Mouse (Mus musculus): ENCODE results near the gene Mrpl33. TPM values are rescaled to one million over a fixed set of nuclear protein-coding genes. Genes with fewer than 3 reads are reported as not detected.
A peak's percentile ranks its signal among the peaks of the same experiment; 100 is the strongest.
"Not testable (repeated sequence)": the region's sequence is repeated elsewhere in the genome, so short reads cannot be mapped to it uniquely, and the experiment has no call there.

Gene Mrpl33
- polyA plus RNA-seq, 1 experiment from 2014 or later: 165 TPM

DNA sequence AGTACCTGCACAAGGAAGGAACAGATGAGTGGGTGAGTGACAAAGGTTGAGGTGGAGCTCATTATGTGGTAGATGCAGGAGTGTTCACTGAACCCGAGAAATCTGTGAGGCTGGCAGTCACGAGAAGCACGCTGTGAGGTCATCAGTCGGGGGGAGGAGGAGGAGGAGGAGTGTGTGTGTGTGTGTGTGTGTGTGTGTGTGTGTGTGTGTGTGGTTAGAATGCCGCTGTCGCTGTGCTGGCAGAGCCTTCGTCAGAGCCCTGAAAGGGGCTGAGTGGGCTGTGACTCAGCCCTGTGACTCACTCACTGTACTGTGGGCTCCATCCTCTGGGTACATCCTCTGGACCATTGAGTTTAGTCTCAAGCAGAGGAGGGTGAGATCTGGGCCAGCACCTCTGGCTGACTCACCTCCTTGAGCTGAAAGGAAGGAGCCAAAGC is 20.2 kb upstream of the Mrpl33 start:
- Histone ChIP-seq H3K9me3 (ENCODE audit: low read length) (no peaks in the 10 kb centered on the region), H3K27me3 (ENCODE audit: insufficient read depth, low read length) (no peaks in the 10 kb centered on the region), H3K4me1 (ENCODE audit: insufficient read depth) (peaks cover 3% of the 10 kb centered on the region), H3K36me3 (replicated peaks; ENCODE audit: insufficient read depth, low read length) (no peaks in the 10 kb centered on the region), H3K27ac (ENCODE audit: low read depth) (no peak overlapping the region), H3K4me2 (ENCODE audit: low read depth, low read length) (no peak overlapping the region), H3K4me3 (ENCODE audit: low read depth, low read length) (no peak overlapping the region), H3K9ac (replicated peaks) (no peak overlapping the region)
- no peak for DNase-seq
- peak; percentile 31; the same call in 1 of the 2 replicates for ATAC-seq
- 49% methylated on average over 6 of the region's 7 CpGs for WGBS (ENCODE audit: insufficient replicate concordance)
- TF ChIP-seq EP300 (IDR thresholded peaks at IDR 0.05; ENCODE audit: low read depth) (no peak), CTCF (IDR thresholded peaks at IDR 0.05; ENCODE audit: low read depth) (no peak)

DNA sequence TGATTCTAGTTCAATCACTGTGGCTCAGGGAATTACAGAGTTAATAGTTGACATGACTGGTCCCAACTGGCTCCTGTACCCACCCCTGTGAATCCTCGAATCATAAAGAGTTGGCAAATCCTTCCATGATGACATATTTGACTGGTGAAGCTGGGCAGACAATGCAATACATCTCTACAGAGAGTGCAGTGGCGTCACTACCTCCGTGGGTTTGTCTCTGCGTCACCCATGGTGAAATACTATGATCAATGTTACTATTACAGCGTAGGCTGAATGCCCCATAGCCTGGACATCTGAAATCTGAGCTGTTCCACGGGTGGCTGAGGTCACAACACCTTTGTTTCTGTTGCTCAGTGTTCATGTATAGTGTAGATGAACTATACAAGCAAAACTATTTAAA is 15.5 kb upstream of the Mrpl33 start:
- TF ChIP-seq CTCF (IDR thresholded peaks at IDR 0.05; ENCODE audit: low read depth) (no peak), EP300 (IDR thresholded peaks at IDR 0.05; ENCODE audit: low read depth) (no peak)
- ATAC-seq (peak; percentile 60), DNase-seq (no peak)
- H3K27me3 ChIP-seq (ENCODE audit: insufficient read depth, low read length): no peaks in the 10 kb centered on the region
- no peak overlapping the region for H3K4me3 ChIP-seq (ENCODE audit: low read depth, low read length)
- H3K9me3 ChIP-seq (ENCODE audit: low read length): no peaks in the 10 kb centered on the region
- H3K36me3 ChIP-seq (replicated peaks; ENCODE audit: insufficient read depth, low read length): no peaks in the 10 kb centered on the region
- no peaks in the 10 kb centered on the region for H3K4me1 ChIP-seq (ENCODE audit: insufficient read depth)
- no peak overlapping the region for H3K9ac ChIP-seq (replicated peaks)
- no peak overlapping the region for H3K27ac ChIP-seq (ENCODE audit: low read depth)
- no peak overlapping the region for H3K4me2 ChIP-seq (ENCODE audit: low read depth, low read length)
- 59% methylated on average over 6 of the region's 6 CpGs for WGBS (ENCODE audit: insufficient replicate concordance)

- TF ChIP-seq CTCF (IDR thresholded peaks at IDR 0.05; ENCODE audit: low read depth): no peak
- TF ChIP-seq EP300 (IDR thresholded peaks at IDR 0.05; ENCODE audit: low read depth): no peak
- Histone ChIP-seq H3K9me3 (ENCODE audit: low read length) (no peaks in the 10 kb centered on the region), H3K36me3 (replicated peaks; ENCODE audit: insufficient read depth, low read length) (no peaks in the 10 kb centered on the region), H3K4me1 (ENCODE audit: insufficient read depth) (no peaks in the 10 kb centered on the region), H3K4me3 (ENCODE audit: low read depth, low read length) (no peak overlapping the region), H3K4me2 (ENCODE audit: low read depth, low read length) (no peak overlapping the region), H3K27me3 (ENCODE audit: insufficient read depth, low read length) (no peaks in the 10 kb centered on the region), H3K27ac (ENCODE audit: low read depth) (no peak overlapping the region), H3K9ac (replicated peaks) (no peak overlapping the region)
- 44% methylated on average over 3 of the region's 3 CpGs for WGBS (ENCODE audit: insufficient replicate concordance)
- ATAC-seq (no peak), DNase-seq (no peak)
Observed at GRCm38 (mm10) chr5:31581932-31582331, 14.8 kb upstream of the Mrpl33 start.

DNA sequence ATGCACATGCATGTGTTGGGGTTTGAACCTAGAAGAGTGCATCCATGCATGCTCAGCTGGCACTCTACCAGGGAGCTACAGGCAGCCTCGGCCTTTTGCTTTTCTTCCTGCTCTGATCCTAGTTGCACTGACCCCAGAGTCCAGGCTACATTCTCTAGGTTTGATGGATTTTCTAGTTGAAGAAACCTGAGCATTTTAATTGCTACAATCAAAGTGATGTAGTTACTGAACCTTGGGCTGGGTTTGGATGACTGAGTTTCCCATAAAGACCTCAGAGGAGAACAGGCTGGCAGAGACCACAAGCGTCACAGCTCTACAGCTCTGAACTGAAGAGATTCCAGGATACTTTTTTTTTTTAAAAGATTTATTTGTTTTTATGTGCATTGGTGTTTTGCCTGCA is 13.5 kb upstream of the Mrpl33 start:
- no peaks in the 10 kb centered on the region for H3K27me3 ChIP-seq (ENCODE audit: insufficient read depth, low read length)
- no peaks in the 10 kb centered on the region for H3K4me1 ChIP-seq (ENCODE audit: insufficient read depth)
- no peak overlapping the region for H3K9ac ChIP-seq (replicated peaks)
- 67% methylated on average over 2 of the region's 2 CpGs for WGBS (ENCODE audit: insufficient replicate concordance)
- no peak for ATAC-seq
- no peak overlapping the region for H3K4me2 ChIP-seq (ENCODE audit: low read depth, low read length)
- H3K36me3 ChIP-seq (replicated peaks; ENCODE audit: insufficient read depth, low read length): no peaks in the 10 kb centered on the region
- H3K4me3 ChIP-seq (ENCODE audit: low read depth, low read length): no peak overlapping the region
- no peaks in the 10 kb centered on the region for H3K9me3 ChIP-seq (ENCODE audit: low read length)
- DNase-seq: no peak
- H3K27ac ChIP-seq (ENCODE audit: low read depth): no peak overlapping the region
- TF ChIP-seq EP300 (IDR thresholded peaks at IDR 0.05; ENCODE audit: low read depth) (no peak), CTCF (IDR thresholded peaks at IDR 0.05; ENCODE audit: low read depth) (no peak)

DNA sequence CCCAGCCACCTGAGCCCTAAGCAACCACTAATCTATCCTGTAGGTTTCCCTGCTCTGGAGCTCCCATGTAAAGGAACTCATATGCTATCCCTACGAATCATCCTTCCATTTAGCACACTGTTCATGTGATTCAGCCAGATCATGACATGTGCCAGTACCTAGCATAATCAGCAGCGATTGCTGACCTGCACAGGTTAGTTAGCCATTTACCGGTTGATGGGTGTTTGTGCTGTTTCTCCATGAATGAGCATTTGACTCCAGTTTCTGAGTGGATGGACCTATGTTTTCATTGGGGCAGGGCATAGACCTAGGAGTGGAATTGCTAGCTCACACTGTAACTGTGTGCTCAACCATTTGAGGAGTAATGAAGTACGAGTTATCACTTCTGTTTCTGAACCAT is 11.2 kb upstream of the Mrpl33 start:
- Histone ChIP-seq H3K9me3 (ENCODE audit: low read length) (no peaks in the 10 kb centered on the region), H3K4me3 (ENCODE audit: low read depth, low read length) (no peak overlapping the region), H3K4me1 (ENCODE audit: insufficient read depth) (no peaks in the 10 kb centered on the region), H3K27ac (ENCODE audit: low read depth) (no peak overlapping the region), H3K4me2 (ENCODE audit: low read depth, low read length) (no peak overlapping the region), H3K9ac (replicated peaks) (no peak overlapping the region), H3K36me3 (replicated peaks; ENCODE audit: insufficient read depth, low read length) (no peaks in the 10 kb centered on the region), H3K27me3 (ENCODE audit: insufficient read depth, low read length) (no peaks in the 10 kb centered on the region)
- ATAC-seq (no peak), DNase-seq (no peak)
- WGBS (ENCODE audit: insufficient replicate concordance): 88% methylated on average over 4 of the region's 4 CpGs
- TF ChIP-seq EP300 (IDR thresholded peaks at IDR 0.05; ENCODE audit: low read depth) (no peak), CTCF (IDR thresholded peaks at IDR 0.05; ENCODE audit: low read depth) (no peak)

DNA sequence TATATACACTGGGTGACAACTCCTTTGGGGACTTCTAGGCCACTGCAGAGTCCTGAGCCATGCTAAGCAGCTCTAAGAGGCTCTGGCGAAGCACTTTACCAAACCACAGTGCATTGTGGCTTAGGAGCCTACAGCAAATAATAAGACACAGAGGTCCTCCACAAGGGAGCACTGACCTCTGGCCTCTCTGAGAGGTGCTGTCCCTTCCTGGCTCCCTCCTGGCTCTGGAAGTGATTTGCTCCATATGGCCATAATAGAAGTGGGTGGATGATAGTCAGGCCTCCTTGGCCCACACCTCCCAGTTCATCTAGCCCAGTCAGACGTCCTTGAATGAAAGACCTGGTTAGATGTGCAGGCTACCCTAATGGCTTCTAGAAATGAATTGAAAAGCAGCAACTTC is 8.7 kb upstream of the Mrpl33 start:
- H3K36me3 ChIP-seq (replicated peaks; ENCODE audit: insufficient read depth, low read length): no peaks in the 10 kb centered on the region
- H3K4me2 ChIP-seq (ENCODE audit: low read depth, low read length): no peak overlapping the region
- ATAC-seq (no peak), DNase-seq (no peak)
- no peak for TF ChIP-seq CTCF (IDR thresholded peaks at IDR 0.05; ENCODE audit: low read depth)
- no peak for TF ChIP-seq EP300 (IDR thresholded peaks at IDR 0.05; ENCODE audit: low read depth)
- 81% methylated on average over 2 of the region's 2 CpGs for WGBS (ENCODE audit: insufficient replicate concordance)
- no peak overlapping the region for H3K27ac ChIP-seq (ENCODE audit: low read depth)
- H3K27me3 ChIP-seq (ENCODE audit: insufficient read depth, low read length): no peaks in the 10 kb centered on the region
- H3K9me3 ChIP-seq (ENCODE audit: low read length): no peaks in the 10 kb centered on the region
- H3K4me3 ChIP-seq (ENCODE audit: low read depth, low read length): no peak overlapping the region
- H3K9ac ChIP-seq (replicated peaks): no peak overlapping the region
- H3K4me1 ChIP-seq (ENCODE audit: insufficient read depth): no peaks in the 10 kb centered on the region

DNA sequence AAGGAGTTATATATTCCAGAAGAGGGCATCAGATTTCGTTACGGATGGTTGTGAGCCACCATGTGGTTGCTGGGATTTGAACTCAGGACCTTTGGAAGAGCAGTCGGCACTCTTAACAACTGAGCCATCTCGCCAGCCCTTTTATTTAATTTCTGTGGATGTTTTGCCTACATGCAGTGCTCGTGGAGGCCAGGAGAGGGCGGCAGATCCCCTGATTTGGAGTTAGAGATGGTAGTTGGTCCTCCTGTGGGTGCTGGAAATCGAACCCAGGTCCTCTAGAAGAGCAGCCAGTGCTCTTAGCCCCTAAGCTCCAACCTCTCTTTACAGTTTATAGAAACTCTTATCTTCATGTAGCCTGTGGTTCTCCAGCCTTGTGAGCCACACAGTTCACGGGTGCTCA is 8.1 kb upstream of the Mrpl33 start:
- H3K4me1 ChIP-seq (ENCODE audit: insufficient read depth); H3K9ac ChIP-seq (replicated peaks); H3K27me3 ChIP-seq (ENCODE audit: insufficient read depth, low read length); H3K27ac ChIP-seq (ENCODE audit: low read depth); H3K36me3 ChIP-seq (replicated peaks; ENCODE audit: insufficient read depth, low read length); H3K9me3 ChIP-seq (ENCODE audit: low read length); H3K4me3 ChIP-seq (ENCODE audit: low read depth, low read length); DNase-seq; ATAC-seq; H3K4me2 ChIP-seq (ENCODE audit: low read depth, low read length): not testable (repeated sequence)
- 76% methylated on average over 8 of the region's 8 CpGs for WGBS (ENCODE audit: insufficient replicate concordance)
- peak; percentile 45 for TF ChIP-seq CTCF (IDR thresholded peaks at IDR 0.05; ENCODE audit: low read depth)

All from liver, postnatal 0 days (tissue).